In genomic region chr14:122475557-122476040, GRCm38 (mm10) we compare ENCODE assay signal across 8 mouse cellular contexts. TPM values are rescaled to one million over a fixed set of nuclear protein-coding genes. Genes with fewer than 3 reads are reported as not detected.
DNase-seq lines count a peak whose midpoint lies in the region; ATAC-seq and TF ChIP-seq lines count a peak whose summit lies in the region.

No protein-coding gene starts in this region.

- peak overlapping the region; percentile 44 for H3K4me3 ChIP-seq in heart, embryonic 11.5 days (ENCODE audit: low read depth, low read length)
- H3K4me3 ChIP-seq in ES-Bruce4 (ENCODE audit: low read depth, low read length), result peak overlapping the region; percentile 67
- peak overlapping the region; percentile 56 for H3K4me3 ChIP-seq in forebrain, embryonic 16.5 days (replicated peaks; ENCODE audit: low read length)
- peak overlapping the region; percentile 36 for H3K4me3 ChIP-seq in liver, embryonic 15.5 days (replicated peaks)

- ATAC-seq in heart, embryonic 11.5 days (replicated peaks; ENCODE audit: insufficient number of reproducible peaks, low FRiP score, low TSS enrichment), result no peak
- ATAC-seq in forebrain, embryonic 16.5 days, result no peak; the same call in 1 of the 2 replicates
- no peak for ATAC-seq in liver, embryonic 15.5 days (ENCODE audit: insufficient read depth)

- H3K27me3 ChIP-seq in heart, embryonic 11.5 days (ENCODE audit: control insufficient read depth, insufficient read depth, low read length), result peaks cover 95% of the 10 kb centered on the region
- H3K27me3 ChIP-seq in ES-Bruce4 (ENCODE audit: control insufficient read depth, insufficient read depth, low read length, poor library complexity, severe bottlenecking), result peaks cover 33% of the 10 kb centered on the region
- peaks cover 18% of the 10 kb centered on the region for H3K27me3 ChIP-seq in forebrain, embryonic 16.5 days (replicated peaks; ENCODE audit: control insufficient read depth, insufficient read depth, low read length)
- peaks cover 100% of the 10 kb centered on the region for H3K27me3 ChIP-seq in liver, embryonic 15.5 days

- no peak overlapping the region for H3K9ac ChIP-seq in heart, embryonic 11.5 days (ENCODE audit: low read depth, low read length)
- H3K9ac ChIP-seq in ES-Bruce4 (ENCODE audit: low read depth, poor library complexity, severe bottlenecking), result peak overlapping the region; percentile 80
- H3K9ac ChIP-seq in forebrain, embryonic 16.5 days (replicated peaks; ENCODE audit: low read depth, low read length), result peak overlapping the region; percentile 71
- H3K9ac ChIP-seq in liver, embryonic 15.5 days, result no peak overlapping the region

- no peaks in the 10 kb centered on the region for H3K9me3 ChIP-seq in heart, embryonic 11.5 days (replicated peaks; ENCODE audit: control insufficient read depth, low read length)
- H3K9me3 ChIP-seq in ES-Bruce4 (replicated peaks; ENCODE audit: control insufficient read depth, insufficient read depth, low read length, poor library complexity, severe bottlenecking), result no peaks in the 10 kb centered on the region
- no peaks in the 10 kb centered on the region for H3K9me3 ChIP-seq in forebrain, embryonic 16.5 days (ENCODE audit: control insufficient read depth, low read length)
- no peaks in the 10 kb centered on the region for H3K9me3 ChIP-seq in liver, embryonic 15.5 days (replicated peaks)

- H3K36me3 ChIP-seq in heart, embryonic 11.5 days (ENCODE audit: control insufficient read depth, insufficient read depth, low read length), result no peaks in the 10 kb centered on the region
- no peaks in the 10 kb centered on the region for H3K36me3 ChIP-seq in ES-Bruce4 (ENCODE audit: control insufficient read depth, insufficient read depth, low read length, poor library complexity, severe bottlenecking)
- no peaks in the 10 kb centered on the region for H3K36me3 ChIP-seq in forebrain, embryonic 16.5 days (ENCODE audit: control insufficient read depth, insufficient read depth)
- H3K36me3 ChIP-seq in liver, embryonic 15.5 days (replicated peaks), result no peaks in the 10 kb centered on the region

- H3K27ac ChIP-seq in heart, embryonic 11.5 days (ENCODE audit: low read depth, low read length), result no peak overlapping the region
- no peak overlapping the region for H3K27ac ChIP-seq in ES-Bruce4 (ENCODE audit: insufficient read depth, low read length)
- peak overlapping the region; percentile 91 for H3K27ac ChIP-seq in forebrain, embryonic 16.5 days (ENCODE audit: low read length)
- H3K27ac ChIP-seq in liver, embryonic 15.5 days (replicated peaks), result no peak overlapping the region

- no peak for DNase-seq in heart, adult 9 months (ENCODE audit: low spot score in 2 of 2)
- DNase-seq in ovary, postnatal 14 days (ENCODE audit: low spot score), result no peak
- no peak for DNase-seq in urinary bladder, adult 18-20 months (ENCODE audit: low spot score in 2 of 2)
- DNase-seq in lung, postnatal 10 days, result no peak

- H3K4me1 ChIP-seq in heart, embryonic 11.5 days (ENCODE audit: control insufficient read depth, insufficient read depth, low read length), result peaks cover 22% of the 10 kb centered on the region
- H3K4me1 ChIP-seq in ES-Bruce4 (ENCODE audit: control insufficient read depth, insufficient read depth, low read length), result no peaks in the 10 kb centered on the region
- peaks cover 31% of the 10 kb centered on the region for H3K4me1 ChIP-seq in forebrain, embryonic 16.5 days (replicated peaks; ENCODE audit: control insufficient read depth, insufficient read depth, low read length)
- peaks cover 18% of the 10 kb centered on the region for H3K4me1 ChIP-seq in liver, embryonic 15.5 days (replicated peaks)

- peak overlapping the region; percentile 82 for H3K4me2 ChIP-seq in heart, embryonic 11.5 days
- peak overlapping the region; percentile 74 for H3K4me2 ChIP-seq in forebrain, embryonic 16.5 days (ENCODE audit: low read length)
- H3K4me2 ChIP-seq in liver, embryonic 15.5 days, result peak overlapping the region; percentile 56

- WGBS in heart, embryonic 11.5 days (ENCODE audit: insufficient replicate concordance), result under 1% methylated on average over 64 of the region's 65 CpGs
- under 1% methylated on average over 53 of the region's 65 CpGs for WGBS in forebrain, embryonic 16.5 days
- WGBS in liver, embryonic 15.5 days (ENCODE audit: insufficient replicate concordance), result 1% methylated on average over 56 of the region's 65 CpGs

- no peak for TF ChIP-seq EP300 in ES-Bruce4 (IDR thresholded peaks at IDR 0.05; ENCODE audit: insufficient read depth, low read depth, low read length)

- no peak for TF ChIP-seq POLR2A in ES-Bruce4 (IDR thresholded peaks at IDR 0.05; ENCODE audit: insufficient read depth, low read length)

- no peak for TF ChIP-seq CTCF in ES-Bruce4 (IDR thresholded peaks at IDR 0.05; ENCODE audit: low read depth, low read length)

RNA-seq across cellular contexts. Expression of gene Zic2, which starts 0.4 kb away (rescaled TPM):
- 0.07 TPM in 1 of 2 replicates, not detected in the other for polyA plus RNA-seq in heart, embryonic 11.5 days (2014; fragmentation: Nextera tagmentation; extraction: Ambion mirVana)
- polyA plus RNA-seq in ES-Bruce4 (2011; ENCODE audit: insufficient read depth, insufficient read length, low read depth, missing spikeins), result 25.2 and 27.0 TPM in 2 replicates
- polyA plus RNA-seq in forebrain, embryonic 16.5 days (2015; fragmentation: Nextera tagmentation; extraction: Ambion mirVana), result 4.4 and 5.6 TPM in 2 replicates
- polyA plus RNA-seq in liver, embryonic 15.5 days (2015; fragmentation: Nextera tagmentation; extraction: Ambion mirVana), result not detected in 2 replicates

RNA-seq across cellular contexts. Expression of gene Zic5, which starts 10.1 kb away (rescaled TPM):
- 0.16 TPM in 1 of 2 replicates, not detected in the other for polyA plus RNA-seq in heart, embryonic 11.5 days (2014; fragmentation: Nextera tagmentation; extraction: Ambion mirVana)
- 24.8 and 26.6 TPM in 2 replicates for polyA plus RNA-seq in ES-Bruce4 (2011; ENCODE audit: insufficient read depth, insufficient read length, low read depth, missing spikeins)
- polyA plus RNA-seq in forebrain, embryonic 16.5 days (2015; fragmentation: Nextera tagmentation; extraction: Ambion mirVana), result 5.5 and 8.7 TPM in 2 replicates
- polyA plus RNA-seq in liver, embryonic 15.5 days (2015; fragmentation: Nextera tagmentation; extraction: Ambion mirVana), result not detected in 2 replicates

RNA-seq across cellular contexts. Expression of gene Gm10837, which starts 14.8 kb away (rescaled TPM):
- polyA plus RNA-seq in heart, embryonic 11.5 days (2014; fragmentation: Nextera tagmentation; extraction: Ambion mirVana), result 0.10 TPM in 1 of 2 replicates, not detected in the other
- polyA plus RNA-seq in ES-Bruce4 (2011; ENCODE audit: insufficient read depth, insufficient read length, low read depth, missing spikeins), result not detected in 2 replicates
- polyA plus RNA-seq in forebrain, embryonic 16.5 days (2015; fragmentation: Nextera tagmentation; extraction: Ambion mirVana), result 0.16 and 0.41 TPM in 2 replicates
- not detected in 2 replicates for polyA plus RNA-seq in liver, embryonic 15.5 days (2015; fragmentation: Nextera tagmentation; extraction: Ambion mirVana)

RNA-seq across cellular contexts. Expression of gene Gm5089, which starts 24.7 kb away (rescaled TPM):
- polyA plus RNA-seq in heart, embryonic 11.5 days (2014; fragmentation: Nextera tagmentation; extraction: Ambion mirVana), result not detected in 2 replicates
- 0.33 and 0.40 TPM in 2 replicates for polyA plus RNA-seq in ES-Bruce4 (2011; ENCODE audit: insufficient read depth, insufficient read length, low read depth, missing spikeins)
- polyA plus RNA-seq in forebrain, embryonic 16.5 days (2015; fragmentation: Nextera tagmentation; extraction: Ambion mirVana), result 0.40 and 0.47 TPM in 2 replicates
- polyA plus RNA-seq in liver, embryonic 15.5 days (2015; fragmentation: Nextera tagmentation; extraction: Ambion mirVana), result not detected in 2 replicates

RNA-seq across cellular contexts. Expression of gene Pcca, which starts 58.5 kb away (rescaled TPM):
- 24.9 and 27.5 TPM in 2 replicates for polyA plus RNA-seq in heart, embryonic 11.5 days (2014; fragmentation: Nextera tagmentation; extraction: Ambion mirVana)
- 25.1 and 32.7 TPM in 2 replicates for polyA plus RNA-seq in ES-Bruce4 (2011; ENCODE audit: insufficient read depth, insufficient read length, low read depth, missing spikeins)
- polyA plus RNA-seq in forebrain, embryonic 16.5 days (2015; fragmentation: Nextera tagmentation; extraction: Ambion mirVana), result 22.8 and 25.3 TPM in 2 replicates
- 13.7 and 15.8 TPM in 2 replicates for polyA plus RNA-seq in liver, embryonic 15.5 days (2015; fragmentation: Nextera tagmentation; extraction: Ambion mirVana)

Comparison
In these comparisons a context has a peak if more than half of its experiments do, and no peak if none do; other contexts are left out.
1. H3K9ac ChIP-seq: peak in ES-Bruce4 (single experiment) and forebrain, embryonic 16.5 days (single experiment); none in heart, embryonic 11.5 days (single experiment) and liver, embryonic 15.5 days (single experiment).
2. Peak in every context shown above with its lines, with median percentiles within 50 percentile points of each other: H3K4me2 ChIP-seq and H3K4me3 ChIP-seq.